Mouse (Mus musculus) bone marrow, adult 2 months (tissue): ENCODE measurements around the gene Dhx30.
"Not testable (repeated sequence)": the region's sequence is repeated elsewhere in the genome, so short reads cannot be mapped to it uniquely, and the experiment has no call there.

ENCODE experiments used
- CTCF ChIP-seq: fragments of 200-500 bp; IDR thresholded peaks from 2 replicates; pipeline ENCODE4 v1.5.1; 2011; ENCODE audit warnings: low read length, control low read depth; ENCODE audit not compliant: control insufficient read depth, insufficient read depth
- POLR2A ChIP-seq: fragments of 200-500 bp; IDR thresholded peaks from 2 replicates; pipeline ENCODE4 v1.6.1; 2011; ENCODE audit warnings: low read depth, mild to moderate bottlenecking, control low read depth, low read length, borderline replicate concordance; ENCODE audit not compliant: control insufficient read depth

- TF ChIP-seq CTCF, POLR2A: not testable (repeated sequence)
Observed at GRCm38 (mm10) chr9:110124008-110124540, 6.4 kb upstream of the Dhx30 start.
